14 mouse cellular contexts compared by ENCODE assay signal in genomic region chr13:110116316-110116715, GRCm38 (mm10).
DNase-seq lines count a peak whose midpoint lies in the region; ATAC-seq and TF ChIP-seq lines count a peak whose summit lies in the region.
"Had no signal": no experiment of that assay in that cellular context is flagged by ENCODE, and none has a peak within 500 bp of the region (broad histone marks: within the 10 kb centered on the region; RNA-seq: fewer than 3 reads in every experiment).

No protein-coding gene starts in this region.

- H3K4me2 ChIP-seq in midbrain, embryonic 16.5 days (ENCODE audit: low read length) = no peak overlapping the region
- H3K4me2 ChIP-seq: intestine, embryonic 15.5 days; liver, embryonic 13.5 days had no signal

- H3K9ac ChIP-seq in midbrain, embryonic 16.5 days (ENCODE audit: low read depth, low read length) = no peak overlapping the region
- H3K9ac ChIP-seq: intestine, embryonic 15.5 days; liver, embryonic 13.5 days had no signal

- no peaks in the 10 kb centered on the region for H3K36me3 ChIP-seq in midbrain, embryonic 16.5 days (ENCODE audit: control insufficient read depth, insufficient read depth, low read length)
- H3K36me3 ChIP-seq: intestine, embryonic 15.5 days; limb, embryonic 10.5 days; liver, embryonic 13.5 days had no signal

- TF ChIP-seq POLR2A in cerebellum, adult 2 months (IDR thresholded peaks at IDR 0.05; ENCODE audit: borderline replicate concordance, insufficient read depth, low read length) = no peak

- no peaks in the 10 kb centered on the region for H3K27me3 ChIP-seq in cerebellum, adult 2 months (ENCODE audit: control insufficient read depth, insufficient read depth, low read length)
- H3K27me3 ChIP-seq in midbrain, embryonic 16.5 days (ENCODE audit: control insufficient read depth, insufficient read depth, low read depth, low read length) = no peaks in the 10 kb centered on the region
- H3K27me3 ChIP-seq: intestine, embryonic 15.5 days; liver, embryonic 13.5 days; megakaryocyte, embryonic 14.5 days had no signal

- H3K27ac ChIP-seq in gastrocnemius, adult 2 months = no peak overlapping the region
- H3K27ac ChIP-seq in cerebellum, adult 2 months (ENCODE audit: insufficient read depth, low read length) = no peak overlapping the region
- peak overlapping the region; percentile 55; the same call in 1 of the 2 replicates for H3K27ac ChIP-seq in midbrain, embryonic 16.5 days (ENCODE audit: low read length)
- H3K27ac ChIP-seq: heart, adult 2 months; intestine, embryonic 15.5 days; limb, embryonic 10.5 days; liver, embryonic 13.5 days had no signal

- TF ChIP-seq CTCF in gastrocnemius, adult 2 months (IDR thresholded peaks at IDR 0.05) = no peak
- TF ChIP-seq CTCF in cerebellum, adult 2 months (IDR thresholded peaks at IDR 0.05; ENCODE audit: borderline replicate concordance, insufficient read depth, low read depth, low read length) = no peak

- peak; percentile 19 for DNase-seq in gastrocnemius, adult 2 months
- DNase-seq in gastrocnemius, adult 18-20 months (ENCODE audit: low spot score) = no peak
- DNase-seq in cerebellum, adult 2 months = peak; percentile 68 to 85
- peak; percentile 62 to 69 for DNase-seq in cerebellum, postnatal 36 days
- DNase-seq in retina, postnatal 1 day = no peak
- DNase-seq in left cerebral cortex, adult 8-10 months (ENCODE audit: low spot score in 2 of 2) = no peak
- DNase-seq: embryo, embryonic 11 days; heart, adult 2 months; liver, embryonic 13.5 days had no signal

- WGBS in cerebellum, adult 2 months = 22% methylated on average over 3 of the region's 3 CpGs
- WGBS in midbrain, embryonic 16.5 days = 71% methylated on average over 3 of the region's 3 CpGs

- peaks cover 23% of the 10 kb centered on the region for H3K4me1 ChIP-seq in cerebellum, adult 2 months (ENCODE audit: control insufficient read depth, insufficient read depth, low read length)
- H3K4me1 ChIP-seq in midbrain, embryonic 16.5 days (ENCODE audit: control insufficient read depth, insufficient read depth, low read length) = peaks cover 13% of the 10 kb centered on the region
- H3K4me1 ChIP-seq: intestine, embryonic 15.5 days; limb, embryonic 10.5 days; liver, embryonic 13.5 days; megakaryocyte, embryonic 14.5 days had no signal

- H3K4me3 ChIP-seq in gastrocnemius, adult 2 months = no peak overlapping the region
- H3K4me3 ChIP-seq in cerebellum, adult 2 months (replicated peaks; ENCODE audit: insufficient read depth, low read depth, low read length) = no peak overlapping the region
- H3K4me3 ChIP-seq in midbrain, embryonic 16.5 days (ENCODE audit: low read depth, low read length) = no peak overlapping the region
- H3K4me3 ChIP-seq: heart, adult 2 months; intestine, embryonic 15.5 days; limb, embryonic 10.5 days; liver, embryonic 13.5 days; megakaryocyte, embryonic 14.5 days had no signal

- intact Hi-C loops in gastrocnemius, adult 2 months (cut with DNase I) = no loop called here

- ATAC-seq in midbrain, embryonic 16.5 days = no peak
- ATAC-seq: intestine, embryonic 15.5 days; lung, postnatal 0 days had no signal

- H3K9me3 ChIP-seq in midbrain, embryonic 16.5 days (replicated peaks; ENCODE audit: control insufficient read depth, low read length, poor library complexity, severe bottlenecking) = no peaks in the 10 kb centered on the region
- H3K9me3 ChIP-seq: intestine, embryonic 15.5 days; limb, embryonic 10.5 days; liver, embryonic 13.5 days; megakaryocyte, embryonic 14.5 days had no signal

Comparison
In these comparisons a context has a peak if more than half of its experiments do, and no peak if none do; other contexts are left out.
1. DNase-seq: peak in gastrocnemius, adult 2 months (single experiment), cerebellum, adult 2 months (2 of 2) and cerebellum, postnatal 36 days (2 of 2); none in gastrocnemius, adult 18-20 months (single experiment), retina, postnatal 1 day (single experiment) and left cerebral cortex, adult 8-10 months (0 of 2).